Mouse (Mus musculus): ENCODE results near the gene Cpsf6. TPM values are rescaled to one million over a fixed set of nuclear protein-coding genes. Genes with fewer than 3 reads are reported as not detected.

Cpsf6 gene
- polyA plus RNA-seq, 1 experiment from 2014 or later, result 53.6 TPM

- TF ChIP-seq EP300 (optimal IDR thresholded peaks at IDR 0.05) (no peak), CTCF (IDR thresholded peaks at IDR 0.05; ENCODE audit: low read depth) (no peak)
- no peak overlapping the region for H3K27ac ChIP-seq (replicated peaks)
- DNase-seq (ENCODE audit: low spot score) (no peak), ATAC-seq (ENCODE audit: low FRiP score, low TSS enrichment) (no peak)
- H3K4me2 ChIP-seq (replicated peaks; ENCODE audit: low read depth), result no peak overlapping the region
- no peak overlapping the region for H3K4me3 ChIP-seq (ENCODE audit: low read depth, low read length)
- no peak overlapping the region for H3K9ac ChIP-seq (ENCODE audit: low read length)
- no peaks in the 10 kb centered on the region for H3K9me3 ChIP-seq (ENCODE audit: control insufficient read depth, low read length)
- H3K27me3 ChIP-seq (ENCODE audit: control insufficient read depth, insufficient read depth, low read length), result no peaks in the 10 kb centered on the region
- no peaks in the 10 kb centered on the region; the same call in 1 of the 2 replicates for H3K4me1 ChIP-seq (replicated peaks; ENCODE audit: control insufficient read depth, insufficient read depth)
- 64% methylated on average over 8 of the region's 8 CpGs for WGBS
- H3K36me3 ChIP-seq (ENCODE audit: control insufficient read depth, insufficient read depth, low read length), result no peaks in the 10 kb centered on the region
Measured at GRCm38 (mm10) chr10:117419577-117420290, 39.9 kb upstream of the Cpsf6 start.

GRCm38 (mm10) chr10:117418668-117419237 is 38.9 kb upstream of the Cpsf6 start:
- H3K4me1 ChIP-seq (replicated peaks; ENCODE audit: control insufficient read depth, insufficient read depth), result no peaks in the 10 kb centered on the region; the same call in 1 of the 2 replicates
- H3K9me3 ChIP-seq (ENCODE audit: control insufficient read depth, low read length), result no peaks in the 10 kb centered on the region
- ATAC-seq (ENCODE audit: low FRiP score, low TSS enrichment) (no peak), DNase-seq (ENCODE audit: low spot score) (peak; percentile 21)
- peak overlapping the region; percentile 21; the same call in 1 of the 2 replicates for H3K4me3 ChIP-seq (ENCODE audit: low read depth, low read length)
- H3K9ac ChIP-seq (ENCODE audit: low read length), result no peak overlapping the region
- H3K27me3 ChIP-seq (ENCODE audit: control insufficient read depth, insufficient read depth, low read length), result no peaks in the 10 kb centered on the region
- no peak for TF ChIP-seq EP300 (optimal IDR thresholded peaks at IDR 0.05)
- TF ChIP-seq CTCF (IDR thresholded peaks at IDR 0.05; ENCODE audit: low read depth), result no peak
- no peaks in the 10 kb centered on the region for H3K36me3 ChIP-seq (ENCODE audit: control insufficient read depth, insufficient read depth, low read length)
- WGBS, result 49% methylated on average over 24 of the region's 24 CpGs
- no peak overlapping the region for H3K27ac ChIP-seq (replicated peaks)
- H3K4me2 ChIP-seq (replicated peaks; ENCODE audit: low read depth), result peak overlapping the region; percentile 41

GRCm38 (mm10) chr10:117417772-117418667 is 38.2 kb upstream of the Cpsf6 start:
- H3K27ac ChIP-seq (replicated peaks), result no peak overlapping the region
- H3K27me3 ChIP-seq (ENCODE audit: control insufficient read depth, insufficient read depth, low read length), result no peaks in the 10 kb centered on the region
- H3K9me3 ChIP-seq (ENCODE audit: control insufficient read depth, low read length), result no peaks in the 10 kb centered on the region
- H3K4me3 ChIP-seq (ENCODE audit: low read depth, low read length), result peak overlapping the region; percentile 21
- H3K36me3 ChIP-seq (ENCODE audit: control insufficient read depth, insufficient read depth, low read length), result no peaks in the 10 kb centered on the region
- 18% methylated on average over 18 of the region's 18 CpGs for WGBS
- no peaks in the 10 kb centered on the region; the same call in 1 of the 2 replicates for H3K4me1 ChIP-seq (replicated peaks; ENCODE audit: control insufficient read depth, insufficient read depth)
- DNase-seq (ENCODE audit: low spot score) (no peak), ATAC-seq (ENCODE audit: low FRiP score, low TSS enrichment) (peak; percentile 45; the same call in 1 of the 2 replicates)
- no peak for TF ChIP-seq EP300 (optimal IDR thresholded peaks at IDR 0.05)
- TF ChIP-seq CTCF (IDR thresholded peaks at IDR 0.05; ENCODE audit: low read depth), result no peak
- peak overlapping the region; percentile 41 for H3K4me2 ChIP-seq (replicated peaks; ENCODE audit: low read depth)
- no peak overlapping the region for H3K9ac ChIP-seq (ENCODE audit: low read length)

GRCm38 (mm10) chr10:117417470-117417767 is 37.6 kb upstream of the Cpsf6 start:
- H3K9ac ChIP-seq (ENCODE audit: low read length), result no peak overlapping the region
- H3K4me1 ChIP-seq (replicated peaks; ENCODE audit: control insufficient read depth, insufficient read depth), result no peaks in the 10 kb centered on the region; the same call in 1 of the 2 replicates
- no peaks in the 10 kb centered on the region for H3K9me3 ChIP-seq (ENCODE audit: control insufficient read depth, low read length)
- WGBS, result 41% methylated on average over 9 of the region's 9 CpGs
- no peak overlapping the region for H3K27ac ChIP-seq (replicated peaks)
- no peak overlapping the region for H3K4me3 ChIP-seq (ENCODE audit: low read depth, low read length)
- DNase-seq (ENCODE audit: low spot score), result peak; percentile 44
- peak; percentile 78 for ATAC-seq (ENCODE audit: low FRiP score, low TSS enrichment)
- no peak for TF ChIP-seq CTCF (IDR thresholded peaks at IDR 0.05; ENCODE audit: low read depth)
- no peak for TF ChIP-seq EP300 (optimal IDR thresholded peaks at IDR 0.05)
- peak overlapping the region; percentile 41 for H3K4me2 ChIP-seq (replicated peaks; ENCODE audit: low read depth)
- no peaks in the 10 kb centered on the region for H3K36me3 ChIP-seq (ENCODE audit: control insufficient read depth, insufficient read depth, low read length)
- no peaks in the 10 kb centered on the region for H3K27me3 ChIP-seq (ENCODE audit: control insufficient read depth, insufficient read depth, low read length)

DNA sequence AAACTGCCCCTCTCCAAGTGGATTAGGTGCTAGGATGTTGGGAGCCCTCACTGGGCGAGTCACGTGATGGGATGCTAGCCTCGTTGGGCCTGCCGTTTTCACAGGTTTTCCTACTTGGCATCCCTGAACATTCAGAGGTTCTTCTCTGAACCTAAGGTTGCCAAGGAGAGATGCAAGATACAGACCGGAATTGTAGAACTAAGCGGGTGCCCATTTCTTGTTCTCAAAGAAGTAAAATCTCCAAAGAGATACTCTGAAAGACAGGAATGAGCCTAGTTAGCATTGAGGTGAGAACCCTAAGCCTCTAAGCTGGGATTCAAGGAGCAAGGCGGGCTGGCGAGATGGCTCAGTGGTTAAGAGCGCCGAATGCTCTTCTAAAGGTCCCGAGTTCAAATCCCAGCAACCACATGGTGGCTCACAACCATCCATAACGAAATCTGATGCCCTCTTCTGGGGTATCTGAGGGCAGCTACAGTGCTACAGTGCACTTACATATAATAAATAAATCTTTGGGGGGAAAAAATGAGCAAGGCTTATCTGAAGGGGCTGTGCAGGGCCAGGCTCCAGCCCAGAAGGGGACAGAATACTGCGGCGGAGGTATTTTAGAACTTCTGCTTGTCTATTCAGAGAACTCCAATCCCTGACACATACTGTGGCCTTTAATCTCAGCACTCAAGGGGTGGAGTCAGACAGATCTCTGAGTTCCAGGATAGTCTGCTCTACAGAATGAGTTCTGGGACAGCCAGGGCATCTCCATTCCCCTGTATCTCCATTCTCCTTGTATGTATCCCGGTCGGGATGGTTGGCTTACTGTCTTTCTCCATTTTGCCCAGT is 37.0 kb upstream of the Cpsf6 start:
- no peaks in the 10 kb centered on the region for H3K36me3 ChIP-seq (ENCODE audit: control insufficient read depth, insufficient read depth, low read length)
- no peak for DNase-seq (ENCODE audit: low spot score)
- no peak overlapping the region for H3K9ac ChIP-seq (ENCODE audit: low read length)
- peak overlapping the region; percentile 41; the same call in 1 of the 2 replicates for H3K4me2 ChIP-seq (replicated peaks; ENCODE audit: low read depth)
- no peak overlapping the region for H3K27ac ChIP-seq (replicated peaks)
- H3K9me3 ChIP-seq (ENCODE audit: control insufficient read depth, low read length), result no peaks in the 10 kb centered on the region
- H3K27me3 ChIP-seq (ENCODE audit: control insufficient read depth, insufficient read depth, low read length), result no peaks in the 10 kb centered on the region
- 86% methylated on average over 16 of the region's 16 CpGs for WGBS
- H3K4me1 ChIP-seq (replicated peaks; ENCODE audit: control insufficient read depth, insufficient read depth), result no peaks in the 10 kb centered on the region; the same call in 1 of the 2 replicates
- TF ChIP-seq CTCF (IDR thresholded peaks at IDR 0.05; ENCODE audit: low read depth) (no peak), EP300 (optimal IDR thresholded peaks at IDR 0.05) (no peak)
- no peak overlapping the region for H3K4me3 ChIP-seq (ENCODE audit: low read depth, low read length)
- ATAC-seq (ENCODE audit: low FRiP score, low TSS enrichment), result 0 out of 2 replicates have a peak, but pooled peaks have one; percentile 10

Data from stomach, postnatal 0 days (tissue).